Mouse (Mus musculus) brain, embryonic 14.5 days (tissue): ENCODE measurements around the gene Sgms1.

Source experiments
- CTCF ChIP-seq: fragments of 200-500 bp; IDR thresholded peaks from 2 replicates; pipeline ENCODE4 v1.5.1; 2012; ENCODE audit warnings: inconsistent platforms, mild to moderate bottlenecking, moderate library complexity, borderline replicate concordance; ENCODE audit not compliant: insufficient read depth, insufficient read length; ENCODE audit errors: extremely low read depth
- POLR2A ChIP-seq: fragments of 200-500 bp; IDR thresholded peaks from 2 replicates; pipeline ENCODE4 v1.6.1; 2012; ENCODE audit warnings: mild to moderate bottlenecking, inconsistent platforms, borderline replicate concordance; ENCODE audit not compliant: poor library complexity, insufficient read depth, insufficient read length, severe bottlenecking; ENCODE audit errors: extremely low read depth

- TF ChIP-seq CTCF (no peak), POLR2A (no peak)
Observed at GRCm38 (mm10) chr19:32138361-32139088, 251.0 kb downstream of the Sgms1 start.
